Mouse (Mus musculus): ENCODE measurements around the gene Nbas.

The Nbas gene

GRCm38 (mm10) chr12:13268826-13269449, at the start of gene Nbas:
Nbas (plus strand) TSS chr12:13269133.
- peak; percentile 76 for DNase-seq

GRCm38 (mm10) chr12:13242453-13242852, 26.5 kb upstream of the Nbas start:
- no peak for DNase-seq

GRCm38 (mm10) chr12:13248691-13249572, 20.0 kb upstream of the Nbas start, which contains the start of gene Ddx1:
Ddx1 (minus strand) TSS chr12:13249213.
- peak; percentile 68 for DNase-seq

- no peak for DNase-seq
These were observed 19.4 kb upstream of the Nbas start for GRCm38 (mm10) chr12:13249573-13249919.

GRCm38 (mm10) chr12:13255068-13255467, 13.9 kb upstream of the Nbas start:
- no peak for DNase-seq

GRCm38 (mm10) chr12:13255701-13256100, 13.2 kb upstream of the Nbas start:
- no peak for DNase-seq

GRCm38 (mm10) chr12:13268412-13268811, 521 bp upstream of the Nbas start:
- DNase-seq: no peak

GRCm38 (mm10) chr12:13269570-13270390, 847 bp downstream of the Nbas start:
- DNase-seq: no peak

GRCm38 (mm10) chr12:13291453-13291852, 22.5 kb downstream of the Nbas start:
- DNase-seq: no peak

GRCm38 (mm10) chr12:13293421-13293881, 24.5 kb downstream of the Nbas start:
- no peak for DNase-seq

GRCm38 (mm10) chr12:13303037-13303436, 34.1 kb downstream of the Nbas start:
- no peak for DNase-seq

- DNase-seq: no peak
These were observed 45.0 kb downstream of the Nbas start for GRCm38 (mm10) chr12:13313966-13314365.

- no peak for DNase-seq
These were observed 45.5 kb downstream of the Nbas start for GRCm38 (mm10) chr12:13314384-13314783.

GRCm38 (mm10) chr12:13315081-13315480, 46.1 kb downstream of the Nbas start:
- DNase-seq: no peak

- no peak for DNase-seq
These were observed 73.6 kb downstream of the Nbas start for GRCm38 (mm10) chr12:13342535-13342934.

GRCm38 (mm10) chr12:13356201-13356600, 87.3 kb downstream of the Nbas start:
- no peak for DNase-seq

GRCm38 (mm10) chr12:13356769-13357168, 87.8 kb downstream of the Nbas start:
- DNase-seq: no peak

- no peak for DNase-seq
These were observed 88.3 kb downstream of the Nbas start for GRCm38 (mm10) chr12:13357229-13357628.

GRCm38 (mm10) chr12:13358849-13359248, 89.9 kb downstream of the Nbas start:
- DNase-seq: no peak

- DNase-seq: no peak
These were observed 91.4 kb downstream of the Nbas start for GRCm38 (mm10) chr12:13360183-13360811.

GRCm38 (mm10) chr12:13381580-13381979, 112.6 kb downstream of the Nbas start:
- no peak for DNase-seq

GRCm38 (mm10) chr12:13382046-13382445, 113.1 kb downstream of the Nbas start:
- no peak for DNase-seq

GRCm38 (mm10) chr12:13389644-13390043, 120.7 kb downstream of the Nbas start:
- no peak for DNase-seq
